Mouse (Mus musculus): ENCODE measurements around the gene Dgcr8.
A peak's percentile ranks its signal among the peaks of the same experiment; 100 is the strongest.

Dgcr8 gene

GRCm38 (mm10) chr16:18220856-18221542, 68.0 kb downstream of the Dgcr8 start:
- no peak for DNase-seq (ENCODE audit: low spot score)

- no peak for DNase-seq (ENCODE audit: low spot score)
These were observed 69.0 kb downstream of the Dgcr8 start for GRCm38 (mm10) chr16:18220001-18220400.

GRCm38 (mm10) chr16:18218580-18218996, 70.5 kb downstream of the Dgcr8 start:
- no peak for DNase-seq (ENCODE audit: low spot score)

- no peak for DNase-seq (ENCODE audit: low spot score)
These were observed 71.5 kb downstream of the Dgcr8 start, which contains the start of gene Ccdc188 for GRCm38 (mm10) chr16:18217579-18217978. Gene Ccdc188, plus strand, starts transcription at chr16:18217879.

- no peak for DNase-seq (ENCODE audit: low spot score)
These were observed 74.2 kb downstream of the Dgcr8 start for GRCm38 (mm10) chr16:18214858-18215257.

- DNase-seq (ENCODE audit: low spot score): peak; percentile 95
These were observed 75.4 kb downstream of the Dgcr8 start for GRCm38 (mm10) chr16:18213689-18214088.

GRCm38 (mm10) chr16:18211417-18212171, 77.5 kb downstream of the Dgcr8 start:
- DNase-seq (ENCODE audit: low spot score): peak; percentile 96

- peak; percentile 81 for DNase-seq (ENCODE audit: low spot score)
These were observed 78.2 kb downstream of the Dgcr8 start for GRCm38 (mm10) chr16:18210701-18211416.
